Mouse (Mus musculus): ENCODE data around the gene Glod4.

Glod4 gene

DNA sequence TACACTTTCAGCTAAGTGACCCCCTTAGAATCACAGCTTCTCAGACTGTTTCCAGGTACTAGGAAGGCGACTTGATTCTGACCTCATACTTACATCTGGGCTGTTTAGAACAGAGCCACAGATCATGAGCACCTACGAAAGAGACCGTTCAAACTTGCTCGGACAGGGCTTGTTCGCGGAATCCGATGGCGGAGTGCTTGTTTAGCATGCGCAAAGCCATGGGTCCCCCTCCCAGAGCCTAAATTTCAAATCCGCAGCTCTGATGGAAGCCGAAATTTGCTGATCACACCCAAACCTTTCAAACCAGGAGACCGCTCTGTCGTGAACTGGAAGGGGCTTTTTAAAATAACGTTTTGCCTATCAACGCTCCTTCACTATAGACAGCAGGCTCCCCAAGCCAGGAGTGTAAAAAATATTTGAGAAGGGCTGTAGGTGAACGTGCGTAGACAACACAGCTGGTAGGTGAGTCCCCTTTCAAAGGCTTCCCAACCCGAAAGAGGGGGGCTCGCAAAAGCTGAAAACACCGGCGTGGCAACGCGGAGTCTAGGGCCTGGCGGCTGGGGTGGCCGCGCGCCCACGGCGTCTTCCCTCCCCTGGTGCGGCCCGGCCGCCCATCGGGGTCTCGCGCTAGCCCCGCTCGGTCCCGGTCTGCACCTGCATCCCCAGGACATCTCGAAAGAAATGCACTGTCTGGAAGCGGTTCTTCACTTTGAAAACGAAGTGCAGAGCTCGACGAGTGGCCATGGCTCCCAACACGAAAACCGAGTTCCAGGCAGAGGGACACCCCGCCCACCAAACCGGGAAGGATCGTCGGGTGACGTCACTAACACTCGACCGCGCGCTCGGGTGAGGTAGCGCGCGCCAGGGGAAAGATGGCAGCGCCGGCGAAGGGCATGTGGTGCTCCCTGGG is at the start of gene Glod4, which contains the start of gene Mrm3:
Gene Glod4 (minus strand): TSS at position 825 of the 910 bp plus-strand sequence.
Gene Mrm3 (plus strand): TSS at position 815 of the 910 bp plus-strand sequence.
- peak; percentile 81 to 90 for DNase-seq (ENCODE audit: low spot score in 2 of 2)

DNA sequence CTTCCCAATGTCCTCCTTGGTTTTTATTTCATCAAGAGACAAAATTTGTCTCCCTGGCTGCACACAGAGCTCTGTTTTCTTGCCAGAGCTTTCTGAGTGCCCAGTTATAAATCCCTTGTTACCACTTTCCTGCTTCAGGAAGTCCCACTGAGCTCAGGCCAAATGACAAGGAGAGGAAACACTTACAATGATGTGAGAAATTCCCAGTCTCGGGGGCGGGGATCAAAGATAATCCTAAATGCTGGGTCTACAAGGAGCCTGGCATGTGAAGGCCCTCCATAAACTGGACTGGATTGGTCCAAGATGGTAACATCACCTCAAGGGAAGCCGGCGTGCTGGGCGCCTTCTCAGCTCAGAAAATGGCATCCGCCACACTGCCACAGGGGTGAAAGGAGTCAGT is 49.3 kb upstream of the Glod4 start:
- DNase-seq (ENCODE audit: low spot score in 2 of 2), result no peak

DNA sequence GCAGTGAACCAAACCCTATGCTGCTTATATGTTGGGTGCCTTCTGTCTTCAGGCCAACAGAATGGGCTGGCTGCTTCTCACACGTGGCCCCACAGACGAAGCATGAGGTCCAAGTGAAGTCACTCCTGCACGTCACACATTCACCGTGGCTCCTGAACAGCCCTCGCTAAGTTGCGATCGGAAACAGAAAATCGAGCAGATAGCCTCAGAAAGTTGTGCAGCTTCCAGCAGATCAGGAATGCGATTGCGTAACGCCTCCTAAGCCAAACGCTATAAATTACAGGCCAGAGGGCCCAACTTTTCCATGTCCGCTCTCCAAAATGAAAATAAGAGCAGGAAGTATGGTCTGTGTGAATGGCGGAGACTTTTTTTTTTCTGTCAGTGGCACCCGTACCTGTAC is 48.9 kb upstream of the Glod4 start:
- DNase-seq (ENCODE audit: low spot score in 2 of 2), result no peak

DNA sequence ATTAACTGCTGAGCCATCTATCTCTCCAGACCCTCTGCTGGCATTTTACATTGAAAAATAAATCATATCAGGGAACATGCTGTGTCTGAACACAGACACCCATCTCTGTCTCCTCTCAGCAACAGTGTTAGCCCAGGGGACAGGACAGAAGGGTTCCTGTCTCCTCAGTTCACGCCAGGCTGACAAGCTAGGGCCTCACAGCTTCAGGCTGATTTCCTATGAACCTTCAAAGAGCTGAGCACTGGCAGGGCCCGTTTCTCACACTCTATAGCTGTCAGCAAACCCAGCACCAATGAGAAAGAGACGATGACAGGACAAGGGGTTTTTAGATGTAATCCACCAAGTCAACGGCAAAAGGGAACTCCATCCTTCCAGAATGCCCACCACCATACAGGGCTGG is 48.4 kb upstream of the Glod4 start:
- no peak for DNase-seq (ENCODE audit: low spot score in 2 of 2)

DNA sequence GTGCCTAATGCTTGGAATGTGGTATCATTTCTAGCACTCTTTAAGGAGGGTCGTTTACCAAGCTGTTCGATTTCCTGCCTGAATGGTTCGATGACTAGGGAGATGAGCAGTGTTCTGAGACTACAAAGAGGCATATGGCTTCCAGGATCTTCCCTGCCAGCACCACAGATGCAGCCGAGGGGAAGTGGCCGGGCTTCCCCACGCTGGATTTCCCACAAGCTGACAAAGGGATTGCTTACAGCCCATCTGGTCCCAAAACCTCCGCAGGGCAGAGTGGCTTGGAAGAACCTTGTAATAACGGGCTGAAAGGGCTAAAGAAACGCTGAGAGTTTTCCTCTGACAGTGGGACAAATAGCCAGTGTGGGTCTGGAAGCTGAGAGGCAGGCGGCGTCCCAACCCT is 46.8 kb upstream of the Glod4 start:
- no peak for DNase-seq (ENCODE audit: low spot score in 2 of 2)

DNA sequence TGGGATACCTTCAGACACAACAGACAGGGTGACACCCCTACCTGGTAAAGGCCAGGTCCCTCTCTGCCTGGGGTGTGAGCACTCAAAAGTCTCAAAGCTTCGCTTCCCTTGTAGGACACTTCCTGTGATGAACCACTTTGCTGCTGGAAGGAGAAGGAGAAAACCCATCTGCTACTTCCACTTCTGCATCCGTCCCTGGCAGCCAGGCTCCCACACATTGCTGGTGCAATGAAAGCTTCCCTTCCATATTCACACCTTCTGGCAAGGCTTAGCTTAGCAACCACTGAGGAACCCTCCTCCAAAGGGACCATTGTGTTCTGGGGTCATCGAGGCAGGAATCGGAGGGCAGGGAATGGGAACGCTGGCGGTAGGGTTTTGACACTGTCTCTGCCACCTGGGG is 45.1 kb upstream of the Glod4 start:
- peak in 1 of 2 experiments; percentile 33 for DNase-seq (ENCODE audit: low spot score in 2 of 2)

DNA sequence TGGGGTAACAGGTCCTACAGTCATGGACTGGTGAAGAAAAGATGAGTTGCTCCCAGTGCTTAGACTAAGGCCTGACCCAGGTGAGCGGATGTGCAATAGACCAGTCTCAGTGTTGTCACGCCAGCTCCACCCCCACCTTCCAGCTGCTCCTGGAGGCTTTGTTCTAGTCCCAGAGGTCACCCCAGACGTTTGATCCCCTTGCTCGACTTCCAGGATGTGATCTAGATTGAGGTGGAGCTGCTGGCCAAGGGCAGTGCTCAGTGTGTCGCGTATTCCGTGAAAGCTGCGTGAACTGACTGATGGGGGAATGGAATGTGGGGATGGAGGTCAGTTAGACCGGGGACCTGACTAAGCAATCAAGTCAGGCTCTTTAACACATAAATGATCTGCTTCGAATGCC is 43.8 kb upstream of the Glod4 start:
- DNase-seq (ENCODE audit: low spot score in 2 of 2), result no peak

DNA sequence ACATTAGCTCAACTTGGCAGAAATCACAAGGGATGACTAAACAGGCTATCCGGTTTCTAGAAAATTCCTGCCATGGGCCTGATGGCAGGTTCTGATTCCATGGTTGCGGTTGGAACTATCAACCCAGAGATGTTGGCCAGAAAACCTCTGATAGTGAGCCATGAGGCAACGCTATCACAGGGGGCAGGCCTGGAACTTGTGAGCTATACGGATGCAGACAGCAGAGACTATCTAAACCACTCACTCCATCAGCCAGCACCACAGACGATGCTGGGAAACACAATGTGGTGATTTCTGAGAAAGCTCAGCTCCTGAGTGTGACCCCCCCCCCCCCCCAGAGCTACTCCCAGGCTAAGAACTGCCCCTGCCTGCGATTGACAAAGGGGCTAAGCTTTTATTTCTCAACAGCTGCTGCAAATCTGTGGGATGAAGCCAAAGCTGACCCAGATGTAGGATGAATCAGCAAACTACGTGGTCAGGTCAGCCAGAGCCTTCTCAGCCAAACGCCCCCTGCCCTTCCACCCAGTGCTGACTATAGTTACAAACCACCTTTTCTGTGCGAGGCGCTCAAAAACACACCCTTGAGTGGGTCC is 43.1 kb upstream of the Glod4 start:
- no peak for DNase-seq (ENCODE audit: low spot score in 2 of 2)

DNA sequence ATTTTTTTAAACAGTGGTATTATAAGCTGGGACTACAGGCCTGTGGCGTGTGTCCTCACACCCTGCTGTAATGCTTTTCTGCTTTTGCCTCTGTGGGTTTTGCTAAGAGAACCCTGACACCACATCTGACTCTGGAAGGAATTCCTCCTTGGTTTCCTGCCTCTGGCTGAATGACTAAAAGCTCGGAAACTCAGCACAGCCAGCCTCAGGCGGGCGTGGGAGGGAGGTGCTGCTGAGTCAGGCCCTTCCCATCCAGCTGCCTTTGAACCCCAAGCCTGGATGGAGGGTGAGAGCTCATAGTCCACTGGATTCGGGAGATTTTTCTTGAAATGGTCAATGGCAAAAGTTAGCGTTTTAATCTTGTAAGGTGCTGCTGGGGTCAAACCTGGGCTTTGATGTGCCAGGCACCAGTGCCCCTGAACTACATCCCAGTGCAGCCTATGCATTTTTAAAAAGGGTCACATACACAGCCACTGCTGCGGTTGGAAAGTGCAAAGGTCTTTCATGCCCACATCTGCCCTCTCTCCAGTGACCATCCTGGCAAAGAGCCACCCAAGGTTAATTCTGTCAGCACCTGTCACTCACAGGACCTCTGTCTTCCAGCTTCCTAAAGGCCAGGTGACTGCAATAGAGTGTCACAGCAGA is 42.0 kb upstream of the Glod4 start:
- DNase-seq (ENCODE audit: low spot score in 2 of 2), result peak in 1 of 2 experiments; percentile 20

DNA sequence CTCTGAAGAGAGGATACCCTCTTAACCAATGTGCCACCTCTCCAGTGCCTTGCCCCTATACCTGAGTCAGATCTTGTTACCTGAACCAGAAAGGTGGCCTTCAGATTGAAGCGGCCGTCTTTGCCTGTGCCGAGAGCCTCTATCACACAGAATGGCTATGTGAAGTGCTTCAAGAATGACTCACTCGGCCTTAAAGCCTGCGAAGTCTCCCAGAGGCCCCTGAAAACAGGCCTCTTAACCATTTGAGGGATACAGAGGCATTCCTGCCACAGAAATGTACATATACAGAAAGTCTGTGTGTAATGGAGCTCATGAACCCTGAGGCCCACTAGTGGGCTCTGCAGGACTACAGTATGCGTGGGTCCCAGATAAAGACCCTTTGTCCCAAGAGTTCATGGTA is 40.3 kb upstream of the Glod4 start:
- DNase-seq (ENCODE audit: low spot score in 2 of 2), result no peak

DNA sequence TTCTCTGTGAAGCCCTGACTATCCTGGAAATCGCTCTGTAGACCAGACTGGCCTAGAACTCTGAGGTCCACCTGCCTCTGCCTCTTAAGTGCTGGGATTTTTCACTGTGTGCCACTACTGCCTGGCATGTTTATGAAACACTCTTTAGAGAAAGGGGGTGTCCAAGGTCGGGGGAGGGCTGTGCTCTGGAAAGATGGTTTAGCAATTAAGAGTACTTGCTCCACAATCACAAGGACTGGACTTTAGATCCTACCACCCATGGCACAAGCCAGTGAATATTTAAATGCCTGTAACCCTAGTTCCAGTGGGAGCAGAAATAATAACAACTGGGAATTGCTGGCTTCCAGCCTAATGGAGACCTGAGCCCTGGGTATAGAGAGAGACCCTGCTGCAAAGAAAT is 36.4 kb upstream of the Glod4 start:
- DNase-seq (ENCODE audit: low spot score in 2 of 2), result no peak

DNA sequence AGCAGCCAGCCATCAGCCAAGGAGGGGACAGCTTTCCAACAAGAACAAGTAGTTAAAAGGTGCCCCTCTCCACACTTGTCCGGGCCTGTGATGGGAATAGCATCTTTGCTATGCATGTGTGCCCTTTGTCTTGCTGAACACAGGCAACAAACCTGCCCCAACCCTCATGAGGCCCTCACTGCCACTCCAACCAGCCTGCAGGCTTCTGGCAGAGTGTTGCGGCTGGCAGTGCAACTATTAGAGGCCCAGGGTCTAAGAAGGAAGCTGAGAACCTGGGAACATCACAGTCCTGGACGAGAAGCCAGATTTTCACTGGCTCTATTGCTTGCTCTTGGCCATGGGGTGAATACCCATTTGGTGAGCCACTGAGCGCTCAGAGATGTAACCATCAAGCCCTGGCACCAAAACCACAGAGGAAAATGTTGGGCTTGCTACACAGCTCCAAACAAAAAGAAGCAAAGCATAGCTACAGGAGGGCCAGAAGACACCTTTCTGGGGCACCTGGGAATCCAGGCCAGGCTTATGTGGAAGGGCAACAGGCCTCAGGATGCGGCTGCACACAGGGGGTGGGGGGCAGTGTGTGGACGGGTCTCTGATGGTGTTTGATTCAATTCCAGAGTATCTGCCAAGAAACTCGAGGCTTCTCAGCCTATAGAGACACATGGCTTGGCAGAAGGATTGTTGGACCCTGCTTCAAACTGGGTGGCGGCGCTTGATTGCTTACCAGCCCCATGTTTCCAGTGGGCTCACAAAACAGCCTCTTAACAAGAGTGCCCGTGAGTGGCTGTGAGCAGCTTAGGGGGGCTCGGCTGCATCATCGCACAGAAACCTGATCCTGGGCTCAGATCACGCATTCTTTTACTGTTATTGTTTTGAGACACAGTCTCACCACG is 35.7 kb upstream of the Glod4 start:
- no peak for DNase-seq (ENCODE audit: low spot score in 2 of 2)

DNA sequence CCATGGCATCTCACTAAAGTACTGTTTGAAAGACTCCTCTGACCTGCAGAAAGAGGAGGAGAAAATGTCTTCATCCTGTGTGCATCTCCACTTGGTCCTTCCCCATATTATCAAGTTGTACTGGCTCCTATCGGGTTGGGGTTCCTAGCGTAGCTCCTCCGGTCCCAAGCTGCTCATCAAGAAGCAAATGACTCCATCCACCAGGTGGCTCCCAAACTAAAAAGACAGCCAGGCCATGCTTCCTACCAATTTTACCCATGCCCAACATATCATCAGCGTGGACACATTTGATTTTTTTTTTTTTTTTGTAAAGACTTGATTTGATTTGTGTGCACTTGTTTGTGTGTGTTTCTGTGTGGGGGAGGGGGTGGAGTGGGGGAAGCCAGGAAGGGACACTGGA is 28.9 kb upstream of the Glod4 start:
- no peak for DNase-seq (ENCODE audit: low spot score in 2 of 2)

DNA sequence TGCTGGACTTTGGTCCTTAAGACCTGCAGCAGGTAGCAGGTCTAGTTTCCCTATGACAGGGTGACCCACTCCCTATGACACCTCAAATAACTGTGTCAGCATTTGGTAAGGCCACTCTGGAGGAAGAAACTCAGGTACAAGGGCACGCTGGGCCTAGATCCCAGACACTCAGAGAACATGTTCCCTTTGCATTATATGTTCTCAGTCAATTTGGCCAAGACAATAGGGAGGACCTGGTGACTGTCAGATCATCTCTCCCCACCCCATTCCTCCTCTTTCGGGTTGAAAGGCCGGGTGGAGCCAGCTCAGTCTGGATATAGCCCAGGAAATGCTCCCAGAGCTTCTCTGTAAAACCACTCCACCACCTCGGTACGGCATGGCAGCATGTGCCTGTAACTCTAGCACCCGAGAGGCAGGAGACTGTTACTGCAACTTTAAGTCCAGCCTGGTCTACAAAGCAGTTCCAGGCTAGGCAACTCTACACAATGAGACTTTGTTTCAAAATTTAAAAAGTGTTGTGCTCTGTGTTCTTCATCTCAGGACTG is 25.1 kb upstream of the Glod4 start:
- DNase-seq (ENCODE audit: low spot score in 2 of 2), result no peak

DNA sequence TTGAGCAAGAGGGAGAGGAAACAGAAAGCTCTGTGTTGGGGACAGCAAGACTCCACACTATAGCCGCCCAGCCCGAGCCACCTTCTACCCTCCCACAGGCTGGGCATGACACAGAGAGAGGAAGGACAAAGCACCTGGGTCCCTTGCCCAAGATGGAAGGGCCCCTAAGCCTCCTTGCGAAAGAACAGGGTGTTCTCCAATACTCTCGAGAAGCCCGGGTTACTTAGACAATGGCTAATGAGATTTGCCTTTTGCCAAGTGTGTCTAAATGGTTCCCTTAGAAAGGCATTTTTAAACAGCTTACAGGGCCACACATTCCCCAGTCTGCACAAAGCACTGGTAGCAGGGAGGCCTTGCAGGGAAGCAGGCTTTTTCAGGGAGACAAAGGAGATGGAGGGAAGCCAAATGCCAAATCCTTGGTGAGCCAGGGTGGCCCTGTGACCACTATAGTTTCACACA is 24.5 kb upstream of the Glod4 start:
- DNase-seq (ENCODE audit: low spot score in 2 of 2), result no peak

DNA sequence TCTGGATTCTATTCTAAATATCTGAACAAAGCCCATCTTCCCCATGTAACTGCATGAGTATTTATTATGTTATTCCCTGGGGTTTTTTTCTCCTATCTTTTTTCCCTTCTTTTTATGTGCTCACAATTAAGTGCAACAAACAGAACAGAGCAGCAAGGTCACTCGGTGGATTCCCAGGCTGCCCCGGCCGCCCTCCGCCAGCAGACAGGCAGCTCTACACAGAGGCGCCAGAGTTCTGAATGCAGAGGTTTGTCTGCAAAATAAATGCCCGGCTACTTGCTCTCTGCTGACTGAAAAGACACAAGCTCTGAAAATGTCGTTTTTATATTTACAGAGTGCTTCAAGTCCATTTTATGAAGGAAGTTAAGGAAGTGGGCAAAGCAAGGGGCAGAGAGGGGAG is 24.0 kb upstream of the Glod4 start:
- DNase-seq (ENCODE audit: low spot score in 2 of 2), result no peak

DNA sequence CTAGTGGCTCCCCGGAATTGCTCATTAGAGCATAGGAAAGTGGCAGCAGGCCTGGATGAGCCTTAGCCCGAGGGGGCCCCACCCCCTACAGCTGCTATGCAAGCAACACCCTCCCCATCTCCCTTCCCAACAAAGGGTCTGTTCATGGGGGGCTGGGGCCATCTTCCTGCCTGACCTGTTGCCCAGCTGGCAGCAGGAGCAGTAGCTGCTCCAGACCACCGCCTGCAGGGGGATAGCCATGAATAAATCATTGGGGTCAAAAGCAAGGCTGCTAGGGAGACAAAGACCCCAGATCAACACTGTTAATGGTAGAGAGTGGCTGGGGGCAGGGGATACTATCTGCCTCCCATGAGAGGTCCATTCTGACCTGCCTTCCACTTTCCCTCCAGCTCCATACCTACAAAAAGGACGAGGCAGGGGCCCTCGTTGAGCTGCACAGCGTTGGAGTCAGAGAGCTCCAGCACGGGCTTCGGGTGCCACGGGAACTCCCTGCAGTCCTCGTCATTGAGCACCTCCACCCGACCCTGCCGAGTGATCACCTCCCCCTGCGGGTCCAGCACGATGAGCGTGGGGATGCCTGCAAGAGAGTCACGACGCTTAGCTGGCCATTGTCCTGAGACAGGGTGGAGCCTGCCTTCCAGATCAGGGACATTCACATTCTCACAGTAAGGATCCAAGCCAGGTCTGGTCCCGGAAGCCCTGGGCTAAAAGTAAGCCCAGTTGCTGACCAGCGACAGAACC is 19.3 kb upstream of the Glod4 start:
- no peak for DNase-seq (ENCODE audit: low spot score in 2 of 2)

DNA sequence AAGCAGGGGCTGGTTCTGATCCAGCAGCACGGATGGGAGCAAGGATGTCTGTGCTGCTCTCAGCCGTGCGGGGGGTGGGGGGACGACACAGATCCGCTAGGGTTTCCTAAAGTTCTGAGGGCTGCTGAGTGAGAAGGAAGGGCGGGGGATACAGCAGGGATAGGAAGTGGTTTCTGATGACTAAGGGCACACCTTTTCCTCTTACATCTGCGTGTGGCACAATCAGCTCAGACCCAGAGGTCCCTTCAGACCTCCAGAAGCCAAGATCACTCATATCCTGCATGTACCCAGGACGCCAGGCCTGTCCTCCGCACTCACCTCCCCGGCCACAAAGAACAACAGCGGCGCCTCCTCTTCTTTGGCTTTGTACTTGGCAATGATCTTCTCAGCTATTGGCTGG is 17.7 kb upstream of the Glod4 start:
- DNase-seq (ENCODE audit: low spot score in 2 of 2), result no peak

DNA sequence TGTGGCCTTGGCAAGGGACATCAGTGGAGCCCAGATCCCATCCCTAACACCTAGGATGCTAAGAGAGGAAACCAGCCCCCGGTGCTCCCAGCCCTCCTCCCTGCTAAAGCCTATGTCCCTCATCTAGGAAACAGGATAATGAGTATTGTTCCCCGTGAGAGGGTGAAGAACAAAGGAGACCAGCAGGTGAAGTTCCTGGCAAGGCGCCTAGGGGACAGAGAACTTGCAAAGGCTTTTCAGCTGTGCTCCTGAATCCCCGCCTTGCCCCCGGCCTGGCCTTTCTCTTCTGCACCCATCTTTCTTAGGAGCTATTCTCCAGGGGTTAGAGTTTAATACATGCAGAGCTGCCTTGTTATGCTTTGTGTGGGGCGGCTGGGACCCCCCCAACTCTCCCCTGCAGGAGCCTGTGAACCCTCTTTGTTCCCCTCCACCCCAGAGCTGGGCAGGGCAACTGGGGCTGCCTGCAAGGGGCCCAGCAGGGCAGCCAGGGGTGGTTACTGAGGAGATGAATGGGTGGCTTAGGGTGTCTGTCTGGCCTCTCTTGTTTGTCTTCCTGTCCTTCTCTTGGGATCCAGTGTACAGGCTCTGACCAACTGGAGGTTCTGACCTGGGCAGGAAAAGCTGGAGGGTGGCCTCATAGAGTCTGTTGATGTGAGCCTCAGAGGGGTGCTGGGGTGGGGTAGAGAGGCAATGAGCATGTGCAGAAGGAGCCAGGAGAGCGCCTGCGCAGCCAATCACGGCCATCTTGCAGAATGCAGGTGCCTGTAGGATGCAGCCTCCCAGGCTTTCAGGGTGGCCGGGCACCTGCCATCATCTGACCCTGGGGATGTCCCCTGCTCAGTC is 16.9 kb upstream of the Glod4 start:
- no peak for DNase-seq (ENCODE audit: low spot score in 2 of 2)

DNA sequence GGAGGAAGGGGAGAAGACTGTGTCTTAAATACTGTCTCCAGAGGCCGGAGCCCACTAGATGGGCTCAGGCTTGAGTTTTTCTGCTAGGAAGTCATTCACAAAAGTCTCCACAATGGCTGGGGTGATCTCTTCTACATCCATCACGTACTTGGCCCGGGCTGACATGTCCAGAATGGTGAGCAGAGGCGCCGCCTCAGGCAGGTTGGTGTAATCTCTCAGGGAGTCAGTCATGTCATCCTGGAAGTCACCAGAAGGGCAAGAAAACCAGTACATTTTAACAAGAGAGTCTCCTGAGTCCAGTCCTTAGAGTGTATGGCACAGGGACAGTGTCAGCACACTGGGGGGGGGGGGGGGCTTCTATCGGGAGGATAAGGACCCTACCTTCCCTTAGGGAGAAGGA is 15.0 kb upstream of the Glod4 start:
- DNase-seq (ENCODE audit: low spot score in 2 of 2), result no peak
